Mouse (Mus musculus) embryo, embryonic 10 days (tissue): ENCODE measurements around the gene Olfr524.

Source experiments
- DNase-seq: peaks from one replicate; pipeline ENCODE4 v3.0.0-alpha.2; 2015; ENCODE audit warnings: low spot score

Olfr524 gene

GRCm38 (mm10) chr7:140205864-140206263, at the start of gene Olfr524:
Gene Olfr524, minus strand, starts transcription at chr7:140205964.
- no peak for DNase-seq

GRCm38 (mm10) chr7:140253780-140254299, 48.1 kb upstream of the Olfr524 start:
- DNase-seq: no peak

GRCm38 (mm10) chr7:140247216-140247615, 41.5 kb upstream of the Olfr524 start, which contains the start of gene 5830411N06Rik:
Gene 5830411N06Rik, plus strand, starts transcription at chr7:140247284.
- DNase-seq: no peak

GRCm38 (mm10) chr7:140233696-140234095, 27.9 kb upstream of the Olfr524 start:
- no peak for DNase-seq

GRCm38 (mm10) chr7:140231026-140231425, 25.3 kb upstream of the Olfr524 start:
- no peak for DNase-seq

GRCm38 (mm10) chr7:140228476-140228875, 22.7 kb upstream of the Olfr524 start:
- no peak for DNase-seq

GRCm38 (mm10) chr7:140224209-140224608, 18.4 kb upstream of the Olfr524 start:
- DNase-seq: no peak

- no peak for DNase-seq
Observed at GRCm38 (mm10) chr7:140220375-140220774, 14.6 kb upstream of the Olfr524 start.

- DNase-seq: peak; percentile 6
Observed at GRCm38 (mm10) chr7:140219268-140219667, 13.5 kb upstream of the Olfr524 start.

- no peak for DNase-seq
Observed at GRCm38 (mm10) chr7:140217967-140218366, 12.2 kb upstream of the Olfr524 start, which contains the start of gene Cd163l1. Gene Cd163l1, plus strand, starts transcription at chr7:140218267.

GRCm38 (mm10) chr7:140213841-140214240, 8.1 kb upstream of the Olfr524 start:
- DNase-seq: no peak

- DNase-seq: no peak
Observed at GRCm38 (mm10) chr7:140208677-140209076, 2.9 kb upstream of the Olfr524 start.

- DNase-seq: no peak
Observed at GRCm38 (mm10) chr7:140208153-140208552, 2.4 kb upstream of the Olfr524 start.

GRCm38 (mm10) chr7:140206904-140207303, 1.1 kb upstream of the Olfr524 start:
- DNase-seq: no peak

GRCm38 (mm10) chr7:140201090-140201489, 4.7 kb downstream of the Olfr524 start:
- DNase-seq: no peak

- DNase-seq: no peak
Observed at GRCm38 (mm10) chr7:140196002-140196401, 9.8 kb downstream of the Olfr524 start.

GRCm38 (mm10) chr7:140194031-140194430, 11.7 kb downstream of the Olfr524 start:
- DNase-seq: no peak

GRCm38 (mm10) chr7:140192851-140193250, 12.9 kb downstream of the Olfr524 start:
- no peak for DNase-seq

- no peak for DNase-seq
Observed at GRCm38 (mm10) chr7:140192445-140192844, 13.3 kb downstream of the Olfr524 start.

- no peak for DNase-seq
Observed at GRCm38 (mm10) chr7:140190435-140190834, 15.3 kb downstream of the Olfr524 start.

GRCm38 (mm10) chr7:140188391-140189328, 17.1 kb downstream of the Olfr524 start:
- peak; percentile 38 for DNase-seq

GRCm38 (mm10) chr7:140187721-140188390, 17.9 kb downstream of the Olfr524 start:
- DNase-seq: no peak
